Mouse (Mus musculus): ENCODE results near the gene Sult1e1. TPM values are rescaled to one million over a fixed set of nuclear protein-coding genes. Genes with fewer than 3 reads are reported as not detected.

Gene Sult1e1
- polyA plus RNA-seq (2015; fragmentation: Nextera tagmentation; extraction: Ambion mirVana), result not detected in 2 replicates

DNA sequence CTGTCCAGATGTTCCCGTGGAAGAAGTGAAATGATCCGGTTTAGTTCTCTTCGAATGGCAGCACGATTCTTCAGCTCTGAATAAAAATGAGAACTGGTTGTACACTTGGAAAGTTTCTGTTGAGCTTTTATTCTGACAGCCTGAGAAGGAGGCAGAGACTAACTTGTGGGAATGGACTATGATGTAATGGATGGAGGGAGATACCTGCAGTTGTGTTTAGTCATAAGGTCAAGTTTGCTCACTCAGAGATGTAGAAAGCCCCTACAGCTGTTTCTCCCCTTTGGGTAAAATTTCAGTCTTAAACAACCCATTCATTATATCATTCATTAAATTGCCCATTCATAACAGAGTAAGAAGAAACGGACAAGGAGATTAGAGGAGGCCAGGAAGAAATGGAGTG is at the start of gene Sult1e1:
TSS of gene Sult1e1 (minus strand) at position 101 of the 400 bp plus-strand sequence.
- Histone ChIP-seq H3K4me2 (ENCODE audit: low read depth, low read length) (no peak within 1 kb of the TSS), H3K9ac (ENCODE audit: low read depth, low read length) (no peak within 1 kb of the TSS)
- ATAC-seq, result no peak

DNA sequence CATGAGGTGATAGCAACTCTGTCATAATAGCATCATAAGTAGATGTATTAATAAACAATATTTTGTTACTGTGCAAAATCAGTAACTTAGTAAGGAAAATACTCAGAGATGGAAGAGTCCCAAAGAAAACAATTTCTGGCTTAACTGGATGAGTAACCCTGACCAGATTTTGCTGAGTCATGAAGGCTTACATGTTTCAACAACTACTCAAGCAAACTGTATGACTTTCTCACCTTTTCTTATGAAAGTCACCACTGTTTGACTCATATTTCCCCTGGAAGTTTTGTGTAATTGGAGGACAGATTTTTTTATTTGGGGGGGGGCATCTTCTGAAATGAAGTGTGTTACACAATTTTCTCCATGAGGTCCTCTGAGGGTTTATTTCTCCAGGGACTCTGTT is 31.3 kb upstream of the Sult1e1 start:
- H3K36me3 ChIP-seq (ENCODE audit: control insufficient read depth, insufficient read depth, low read length), result no peaks in the 10 kb centered on the region
- H3K27me3 ChIP-seq (replicated peaks; ENCODE audit: control insufficient read depth, insufficient read depth, low read length), result no peaks in the 10 kb centered on the region
- ATAC-seq, result no peak
- no peaks in the 10 kb centered on the region for H3K9me3 ChIP-seq (ENCODE audit: control insufficient read depth, low read length)
- H3K4me1 ChIP-seq (ENCODE audit: control insufficient read depth, insufficient read depth, low read length), result no peaks in the 10 kb centered on the region
- no peak overlapping the region for H3K9ac ChIP-seq (ENCODE audit: low read depth, low read length)
- H3K4me2 ChIP-seq (ENCODE audit: low read depth, low read length), result no peak overlapping the region
- H3K4me3 ChIP-seq (ENCODE audit: low read length), result no peak overlapping the region
- H3K27ac ChIP-seq (ENCODE audit: low read length), result no peak overlapping the region

More for the DNA sequence above, at the start of gene Sult1e1:
- Histone ChIP-seq H3K27me3 (replicated peaks; ENCODE audit: control insufficient read depth, insufficient read depth, low read length) (no peaks in the 10 kb centered on the region), H3K36me3 (ENCODE audit: control insufficient read depth, insufficient read depth, low read length) (no peaks in the 10 kb centered on the region), H3K27ac (ENCODE audit: low read length) (no peak within 1 kb of the TSS), H3K4me3 (ENCODE audit: low read length) (no peak within 1 kb of the TSS), H3K9me3 (ENCODE audit: control insufficient read depth, low read length) (no peaks in the 10 kb centered on the region), H3K4me1 (ENCODE audit: control insufficient read depth, insufficient read depth, low read length) (no peaks in the 10 kb centered on the region)
- WGBS, result 79% methylated on average over 5 of the region's 5 CpGs

- Histone ChIP-seq H3K9me3 (ENCODE audit: control insufficient read depth, low read length) (no peaks in the 10 kb centered on the region), H3K4me3 (ENCODE audit: low read length) (no peak overlapping the region), H3K36me3 (ENCODE audit: control insufficient read depth, insufficient read depth, low read length) (no peaks in the 10 kb centered on the region), H3K4me2 (ENCODE audit: low read depth, low read length) (no peak overlapping the region), H3K9ac (ENCODE audit: low read depth, low read length) (no peak overlapping the region), H3K27ac (ENCODE audit: low read length) (no peak overlapping the region), H3K27me3 (replicated peaks; ENCODE audit: control insufficient read depth, insufficient read depth, low read length) (no peaks in the 10 kb centered on the region), H3K4me1 (ENCODE audit: control insufficient read depth, insufficient read depth, low read length) (no peaks in the 10 kb centered on the region)
- WGBS, result 86% methylated on average over 2 of the region's 2 CpGs
- no peak for ATAC-seq
Observed at GRCm38 (mm10) chr5:87615128-87615390, 23.7 kb upstream of the Sult1e1 start.

- Histone ChIP-seq H3K4me3 (ENCODE audit: low read length) (no peak overlapping the region), H3K36me3 (ENCODE audit: control insufficient read depth, insufficient read depth, low read length) (no peaks in the 10 kb centered on the region), H3K9ac (ENCODE audit: low read depth, low read length) (no peak overlapping the region), H3K27me3 (replicated peaks; ENCODE audit: control insufficient read depth, insufficient read depth, low read length) (no peaks in the 10 kb centered on the region), H3K4me2 (ENCODE audit: low read depth, low read length) (no peak overlapping the region), H3K4me1 (ENCODE audit: control insufficient read depth, insufficient read depth, low read length) (no peaks in the 10 kb centered on the region), H3K27ac (ENCODE audit: low read length) (no peak overlapping the region), H3K9me3 (ENCODE audit: control insufficient read depth, low read length) (no peaks in the 10 kb centered on the region)
- ATAC-seq, result no peak
Observed at GRCm38 (mm10) chr5:87614364-87615127, 23.2 kb upstream of the Sult1e1 start.

- no peaks in the 10 kb centered on the region for H3K9me3 ChIP-seq (ENCODE audit: control insufficient read depth, low read length)
- no peak overlapping the region for H3K4me2 ChIP-seq (ENCODE audit: low read depth, low read length)
- H3K27me3 ChIP-seq (replicated peaks; ENCODE audit: control insufficient read depth, insufficient read depth, low read length), result no peaks in the 10 kb centered on the region
- H3K36me3 ChIP-seq (ENCODE audit: control insufficient read depth, insufficient read depth, low read length), result no peaks in the 10 kb centered on the region
- H3K4me3 ChIP-seq (ENCODE audit: low read length), result no peak overlapping the region
- no peak overlapping the region for H3K27ac ChIP-seq (ENCODE audit: low read length)
- H3K9ac ChIP-seq (ENCODE audit: low read depth, low read length), result no peak overlapping the region
- no peak for ATAC-seq
- H3K4me1 ChIP-seq (ENCODE audit: control insufficient read depth, insufficient read depth, low read length), result no peaks in the 10 kb centered on the region
- 72% methylated on average over 3 of the region's 3 CpGs for WGBS
Observed at GRCm38 (mm10) chr5:87601018-87601417, 9.6 kb upstream of the Sult1e1 start.

DNA sequence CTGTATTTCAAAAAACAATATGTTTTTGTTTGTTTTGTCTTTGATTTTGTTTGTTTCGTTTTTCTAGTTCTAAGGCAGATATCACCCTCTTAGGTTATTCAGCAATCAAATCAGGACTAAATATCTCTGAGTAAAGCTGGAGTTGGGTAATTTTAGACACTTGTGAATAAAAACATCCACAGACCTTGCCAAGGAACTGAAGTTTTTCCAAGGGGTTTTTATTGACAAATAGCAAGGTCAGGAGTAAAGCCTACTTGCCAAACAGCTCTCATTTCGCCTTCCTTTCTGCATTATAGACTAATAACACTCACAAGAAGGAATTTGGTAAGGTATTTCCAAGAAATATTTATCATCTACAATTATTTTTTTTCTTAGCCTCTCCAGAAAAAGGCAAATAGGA is 6.5 kb upstream of the Sult1e1 start:
- no peaks in the 10 kb centered on the region for H3K27me3 ChIP-seq (replicated peaks; ENCODE audit: control insufficient read depth, insufficient read depth, low read length)
- H3K4me2 ChIP-seq (ENCODE audit: low read depth, low read length), result no peak overlapping the region
- no peak overlapping the region for H3K4me3 ChIP-seq (ENCODE audit: low read length)
- ATAC-seq, result no peak
- no peaks in the 10 kb centered on the region for H3K36me3 ChIP-seq (ENCODE audit: control insufficient read depth, insufficient read depth, low read length)
- H3K27ac ChIP-seq (ENCODE audit: low read length), result no peak overlapping the region
- no peak overlapping the region for H3K9ac ChIP-seq (ENCODE audit: low read depth, low read length)
- H3K9me3 ChIP-seq (ENCODE audit: control insufficient read depth, low read length), result no peaks in the 10 kb centered on the region
- WGBS, result 79% methylated on average over 2 of the region's 2 CpGs
- no peaks in the 10 kb centered on the region for H3K4me1 ChIP-seq (ENCODE audit: control insufficient read depth, insufficient read depth, low read length)

DNA sequence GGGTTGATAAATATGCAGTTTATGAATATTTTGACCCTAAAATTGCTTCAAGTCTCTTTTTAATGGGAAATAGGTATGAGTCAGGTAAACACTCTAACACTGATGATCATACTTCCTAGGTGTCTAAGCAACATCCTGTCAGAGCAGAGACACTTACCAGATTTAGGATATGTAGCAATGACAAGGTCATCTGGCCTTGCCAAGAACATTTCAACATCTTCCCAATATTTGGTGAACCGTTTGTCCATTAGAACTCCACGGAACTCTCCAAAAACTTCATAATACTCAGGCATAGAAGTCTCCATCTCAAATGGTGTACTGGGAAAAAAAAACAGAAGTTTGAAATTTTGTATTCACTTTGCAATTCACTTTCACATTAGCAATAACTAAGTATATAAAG is 1.5 kb downstream of the Sult1e1 start:
- 88% methylated on average over 2 of the region's 2 CpGs for WGBS
- H3K27ac ChIP-seq (ENCODE audit: low read length), result no peak overlapping the region
- ATAC-seq, result no peak
- no peak overlapping the region for H3K4me2 ChIP-seq (ENCODE audit: low read depth, low read length)
- no peak overlapping the region for H3K9ac ChIP-seq (ENCODE audit: low read depth, low read length)
- no peak overlapping the region for H3K4me3 ChIP-seq (ENCODE audit: low read length)
- no peaks in the 10 kb centered on the region for H3K36me3 ChIP-seq (ENCODE audit: control insufficient read depth, insufficient read depth, low read length)
- H3K9me3 ChIP-seq (ENCODE audit: control insufficient read depth, low read length), result no peaks in the 10 kb centered on the region
- H3K4me1 ChIP-seq (ENCODE audit: control insufficient read depth, insufficient read depth, low read length), result no peaks in the 10 kb centered on the region
- no peaks in the 10 kb centered on the region for H3K27me3 ChIP-seq (replicated peaks; ENCODE audit: control insufficient read depth, insufficient read depth, low read length)

- Histone ChIP-seq H3K4me2 (ENCODE audit: low read depth, low read length) (no peak overlapping the region), H3K36me3 (ENCODE audit: control insufficient read depth, insufficient read depth, low read length) (no peaks in the 10 kb centered on the region), H3K4me1 (ENCODE audit: control insufficient read depth, insufficient read depth, low read length) (no peaks in the 10 kb centered on the region), H3K9ac (ENCODE audit: low read depth, low read length) (no peak overlapping the region), H3K27ac (ENCODE audit: low read length) (no peak overlapping the region), H3K9me3 (ENCODE audit: control insufficient read depth, low read length) (no peaks in the 10 kb centered on the region), H3K27me3 (replicated peaks; ENCODE audit: control insufficient read depth, insufficient read depth, low read length) (no peaks in the 10 kb centered on the region), H3K4me3 (ENCODE audit: low read length) (no peak overlapping the region)
- ATAC-seq, result no peak
- 76% methylated on average over 1 of the region's 1 CpGs for WGBS
Observed at GRCm38 (mm10) chr5:87580389-87580788, 11.0 kb downstream of the Sult1e1 start.

GRCm38 (mm10) chr5:87574174-87574573 is 17.2 kb downstream of the Sult1e1 start:
- no peak overlapping the region for H3K9ac ChIP-seq (ENCODE audit: low read depth, low read length)
- no peaks in the 10 kb centered on the region for H3K9me3 ChIP-seq (ENCODE audit: control insufficient read depth, low read length)
- H3K4me2 ChIP-seq (ENCODE audit: low read depth, low read length), result no peak overlapping the region
- 69% methylated on average over 1 of the region's 1 CpGs for WGBS
- H3K4me3 ChIP-seq (ENCODE audit: low read length), result no peak overlapping the region
- no peaks in the 10 kb centered on the region for H3K27me3 ChIP-seq (replicated peaks; ENCODE audit: control insufficient read depth, insufficient read depth, low read length)
- no peak overlapping the region for H3K27ac ChIP-seq (ENCODE audit: low read length)
- no peaks in the 10 kb centered on the region for H3K36me3 ChIP-seq (ENCODE audit: control insufficient read depth, insufficient read depth, low read length)
- H3K4me1 ChIP-seq (ENCODE audit: control insufficient read depth, insufficient read depth, low read length), result 0 out of 2 replicates have a peak, but pooled peaks cover 3% of the 10 kb centered on the region
- no peak for ATAC-seq

DNA sequence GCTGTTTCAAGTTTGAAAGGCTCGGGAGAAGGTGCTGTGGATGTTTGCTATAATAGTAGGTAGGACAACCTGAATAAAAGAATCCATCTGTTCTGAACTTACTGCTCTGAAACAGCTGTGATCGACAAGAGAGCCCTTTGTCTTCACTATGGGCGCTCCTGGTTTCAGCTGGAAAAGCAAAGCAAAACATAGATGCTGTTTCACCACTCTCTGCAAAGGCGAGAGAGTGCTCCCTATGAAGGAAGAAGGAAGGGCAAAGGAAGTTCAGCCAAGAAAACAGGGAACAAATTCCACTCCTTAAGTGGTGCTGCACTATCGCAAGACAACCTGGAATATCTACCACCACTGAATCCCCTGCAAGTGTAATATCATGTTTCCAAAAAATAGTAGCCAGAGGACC is 17.9 kb downstream of the Sult1e1 start:
- Histone ChIP-seq H3K27me3 (replicated peaks; ENCODE audit: control insufficient read depth, insufficient read depth, low read length) (no peaks in the 10 kb centered on the region), H3K4me1 (ENCODE audit: control insufficient read depth, insufficient read depth, low read length) (0 out of 2 replicates have a peak, but pooled peaks cover 3% of the 10 kb centered on the region), H3K4me2 (ENCODE audit: low read depth, low read length) (no peak overlapping the region), H3K9ac (ENCODE audit: low read depth, low read length) (no peak overlapping the region), H3K4me3 (ENCODE audit: low read length) (no peak overlapping the region), H3K27ac (ENCODE audit: low read length) (no peak overlapping the region), H3K36me3 (ENCODE audit: control insufficient read depth, insufficient read depth, low read length) (no peaks in the 10 kb centered on the region), H3K9me3 (ENCODE audit: control insufficient read depth, low read length) (no peaks in the 10 kb centered on the region)
- WGBS, result 54% methylated on average over 5 of the region's 5 CpGs
- no peak for ATAC-seq

Data from intestine, embryonic 16.5 days (tissue).